In genomic region chr2:170424131-170424530, GRCm38 (mm10) we compare ENCODE assay signal across 22 mouse cellular contexts. TPM values are rescaled to one million over a fixed set of nuclear protein-coding genes. Genes with fewer than 3 reads are reported as not detected.
"Had no signal": no experiment of that assay in that cellular context is flagged by ENCODE, and none has a peak within 500 bp of the region (broad histone marks: within the 10 kb centered on the region; RNA-seq: fewer than 3 reads in every experiment).

No protein-coding gene starts in this region.

- ATAC-seq: intestine, postnatal 0 days; liver, postnatal 0 days; midbrain, embryonic 15.5 days had no signal

- DNase-seq: kidney, adult 2 months; left cerebral cortex, postnatal 4 days; liver, postnatal 0 days; lung, embryonic 14.5 days; right cerebral cortex, adult 18-20 months; right cerebral cortex, postnatal 14 days; right cerebral cortex, postnatal 4 days; thymus, adult 18-20 months; thymus, postnatal 14 days; thymus, postnatal 4 days had no signal

- H3K27me3 ChIP-seq: limb, embryonic 12.5 days; limb, embryonic 15.5 days; midbrain, embryonic 12.5 days; midbrain, embryonic 15.5 days; neural tube, embryonic 12.5 days; neural tube, embryonic 15.5 days had no signal

- H3K4me3 ChIP-seq: limb, embryonic 12.5 days; limb, embryonic 15.5 days; midbrain, embryonic 12.5 days; midbrain, embryonic 15.5 days; neural tube, embryonic 12.5 days; neural tube, embryonic 15.5 days had no signal

- H3K27ac ChIP-seq: kidney, postnatal 0 days; limb, embryonic 12.5 days; limb, embryonic 15.5 days; liver, embryonic 14.5 days; macrophage; midbrain, embryonic 12.5 days; midbrain, embryonic 15.5 days; neural tube, embryonic 12.5 days; neural tube, embryonic 15.5 days had no signal

RNA-seq across cellular contexts. Expression of gene Bcas1, which starts 3.5 kb away (rescaled TPM):
- total RNA-seq: megakaryocyte, adult 5-6 weeks had no signal
- polyA plus RNA-seq: kidney, embryonic 14.5 days; macrophage had no signal
